23 mouse cellular contexts compared by ENCODE assay signal in the genomic region with DNA sequence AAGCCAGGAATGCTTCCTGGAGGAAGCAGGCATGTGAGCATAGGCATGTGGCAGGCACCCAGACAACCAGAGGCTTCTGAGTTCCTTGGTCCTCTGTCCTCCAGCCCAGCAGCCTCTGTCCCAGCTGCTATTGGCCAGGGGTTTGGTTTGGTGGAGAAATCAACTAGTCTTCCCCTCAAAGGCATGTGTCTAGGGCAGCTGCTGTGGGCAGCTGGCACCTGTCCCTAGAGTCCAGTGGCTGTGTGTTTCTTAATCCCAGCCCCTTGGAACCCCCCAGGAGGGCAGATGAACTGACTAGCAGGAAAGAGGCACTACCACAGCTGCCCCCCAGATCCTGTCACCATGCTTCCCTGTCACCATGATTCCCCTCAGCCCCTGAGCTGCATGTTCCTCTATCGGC. TPM values are rescaled to one million over a fixed set of nuclear protein-coding genes. Genes with fewer than 3 reads are reported as not detected.
A peak's percentile ranks its signal among the peaks of the same experiment; 100 is the strongest.
DNase-seq lines count a peak whose midpoint lies in the region; ATAC-seq and TF ChIP-seq lines count a peak whose summit lies in the region.
"Had no signal": no experiment of that assay in that cellular context is flagged by ENCODE, and none has a peak within 500 bp of the region (broad histone marks: within the 10 kb centered on the region; RNA-seq: fewer than 3 reads in every experiment).

No protein-coding gene starts in this region.

- WGBS in embryonic facial prominence, embryonic 14.5 days, result 71% methylated on average over 1 of the region's 1 CpGs
- WGBS in embryonic facial prominence, embryonic 10.5 days, result 89% methylated on average over 1 of the region's 1 CpGs
- 83% methylated on average over 1 of the region's 1 CpGs for WGBS in limb, embryonic 14.5 days
- 87% methylated on average over 1 of the region's 1 CpGs for WGBS in limb, embryonic 10.5 days

- H3K27ac ChIP-seq in embryonic facial prominence, embryonic 14.5 days (replicated peaks; ENCODE audit: low read depth, low read length), result no peak overlapping the region
- H3K27ac ChIP-seq in embryonic facial prominence, embryonic 10.5 days (replicated peaks), result no peak overlapping the region
- no peak overlapping the region for H3K27ac ChIP-seq in limb, embryonic 14.5 days (replicated peaks; ENCODE audit: low read depth, low read length)
- H3K27ac ChIP-seq in limb, embryonic 10.5 days, result no peak overlapping the region
- H3K27ac ChIP-seq: embryonic facial prominence, embryonic 13.5 days; forebrain, embryonic 13.5 days; forebrain, embryonic 15.5 days had no signal

- H3K9ac ChIP-seq in embryonic facial prominence, embryonic 14.5 days (ENCODE audit: low read depth, low read length), result no peak overlapping the region
- H3K9ac ChIP-seq in limb, embryonic 14.5 days (ENCODE audit: low read depth, low read length, severe bottlenecking), result no peak overlapping the region
- H3K9ac ChIP-seq: embryonic facial prominence, embryonic 13.5 days; forebrain, embryonic 13.5 days; forebrain, embryonic 15.5 days; forebrain, postnatal 0 days had no signal

- H3K4me1 ChIP-seq in embryonic facial prominence, embryonic 14.5 days (ENCODE audit: control insufficient read depth, insufficient read depth, low read length), result no peaks in the 10 kb centered on the region
- H3K4me1 ChIP-seq in embryonic facial prominence, embryonic 10.5 days, result no peaks in the 10 kb centered on the region
- H3K4me1 ChIP-seq in limb, embryonic 14.5 days (ENCODE audit: control insufficient read depth, insufficient read depth, low read length), result no peaks in the 10 kb centered on the region
- no peaks in the 10 kb centered on the region for H3K4me1 ChIP-seq in limb, embryonic 10.5 days
- H3K4me1 ChIP-seq: embryonic facial prominence, embryonic 13.5 days; forebrain, embryonic 13.5 days; forebrain, embryonic 15.5 days had no signal

- H3K27me3 ChIP-seq in embryonic facial prominence, embryonic 14.5 days (replicated peaks; ENCODE audit: control insufficient read depth, insufficient read depth, low read length), result no peaks in the 10 kb centered on the region
- H3K27me3 ChIP-seq in embryonic facial prominence, embryonic 10.5 days (replicated peaks; ENCODE audit: low read depth, poor library complexity, severe bottlenecking), result peaks cover 8% of the 10 kb centered on the region; the same call in 1 of the 2 replicates
- no peaks in the 10 kb centered on the region for H3K27me3 ChIP-seq in limb, embryonic 14.5 days (ENCODE audit: control insufficient read depth, insufficient read depth, low read length)
- H3K27me3 ChIP-seq in limb, embryonic 10.5 days (ENCODE audit: low read depth, poor library complexity, severe bottlenecking), result 0 out of 2 replicates have a peak, but pooled peaks cover 8% of the 10 kb centered on the region
- H3K27me3 ChIP-seq: forebrain, embryonic 15.5 days had no signal

- H3K4me2 ChIP-seq in embryonic facial prominence, embryonic 14.5 days (ENCODE audit: low read depth, low read length), result no peak overlapping the region
- H3K4me2 ChIP-seq in limb, embryonic 14.5 days (replicated peaks; ENCODE audit: low read depth, low read length, severe bottlenecking), result no peak overlapping the region
- H3K4me2 ChIP-seq: embryonic facial prominence, embryonic 13.5 days; forebrain, embryonic 13.5 days; forebrain, embryonic 15.5 days had no signal

- no peak overlapping the region for H3K4me3 ChIP-seq in embryonic facial prominence, embryonic 14.5 days (ENCODE audit: low read depth, low read length)
- H3K4me3 ChIP-seq in embryonic facial prominence, embryonic 10.5 days, result no peak overlapping the region
- H3K4me3 ChIP-seq in limb, embryonic 14.5 days (replicated peaks; ENCODE audit: low read length), result no peak overlapping the region
- H3K4me3 ChIP-seq in limb, embryonic 10.5 days, result no peak overlapping the region
- H3K4me3 ChIP-seq: embryonic facial prominence, embryonic 13.5 days; forebrain, embryonic 13.5 days; forebrain, embryonic 15.5 days had no signal

- no peaks in the 10 kb centered on the region for H3K36me3 ChIP-seq in embryonic facial prominence, embryonic 14.5 days (ENCODE audit: control insufficient read depth, insufficient read depth, low read length)
- no peaks in the 10 kb centered on the region for H3K36me3 ChIP-seq in embryonic facial prominence, embryonic 10.5 days (replicated peaks)
- H3K36me3 ChIP-seq in limb, embryonic 14.5 days (ENCODE audit: control insufficient read depth, insufficient read depth, low read length), result no peaks in the 10 kb centered on the region
- H3K36me3 ChIP-seq in limb, embryonic 10.5 days, result no peaks in the 10 kb centered on the region
- H3K36me3 ChIP-seq: embryonic facial prominence, embryonic 13.5 days; forebrain, embryonic 15.5 days; G1E had no signal

- no peak for TF ChIP-seq POLR2A in limb, embryonic 14.5 days (IDR thresholded peaks at IDR 0.05; ENCODE audit: borderline replicate concordance, extremely low read depth, insufficient read depth, insufficient read length)

- DNase-seq in embryonic facial prominence, embryonic 14.5 days (ENCODE audit: low spot score), result peak; percentile 56
- no peak for DNase-seq in embryonic facial prominence, embryonic 10.5 days (ENCODE audit: low spot score)
- no peak for DNase-seq in limb, embryonic 14.5 days (ENCODE audit: low spot score)
- DNase-seq in limb, embryonic 10.5 days (ENCODE audit: low spot score), result no peak
- DNase-seq in frontal cortex, postnatal 36 days (ENCODE audit: low spot score in 2 of 2), result no peak
- DNase-seq: adrenal gland, adult 8-10 months; adrenal gland, postnatal 14 days; adrenal gland, postnatal 36 days; B cell, adult 2 months; cerebellum, adult 11-12 months; cerebellum, adult 2 months; cerebellum, adult 9-10 months; cerebellum, postnatal 10 days; cerebellum, postnatal 25 days; forebrain, postnatal 0 days had no signal

- no peaks in the 10 kb centered on the region for H3K9me3 ChIP-seq in embryonic facial prominence, embryonic 14.5 days (ENCODE audit: control insufficient read depth, low read length)
- H3K9me3 ChIP-seq in embryonic facial prominence, embryonic 10.5 days, result no peaks in the 10 kb centered on the region
- H3K9me3 ChIP-seq in limb, embryonic 14.5 days (ENCODE audit: control insufficient read depth, low read length), result no peaks in the 10 kb centered on the region
- no peaks in the 10 kb centered on the region for H3K9me3 ChIP-seq in limb, embryonic 10.5 days (replicated peaks)
- H3K9me3 ChIP-seq: embryonic facial prominence, embryonic 13.5 days; forebrain, embryonic 13.5 days; forebrain, embryonic 15.5 days; G1E had no signal

- ATAC-seq in embryonic facial prominence, embryonic 14.5 days (ENCODE audit: low read depth), result peak; percentile 63; the same call in 1 of the 2 replicates
- peak; percentile 57; the same call in 1 of the 2 replicates for ATAC-seq in limb, embryonic 14.5 days (ENCODE audit: low FRiP score, low read depth)
- ATAC-seq: activated CD4-positive, CD25-positive, alpha-beta regulatory T cell, adult 4 months; CD4-positive, CD25-positive, alpha-beta regulatory T cell, adult 4 months; forebrain, embryonic 13.5 days; forebrain, embryonic 15.5 days; forebrain, postnatal 0 days; Patski had no signal

RNA-seq across cellular contexts. Expression of gene Myod1, which starts 10.5 kb away (rescaled TPM):
- 46.5 and 50.7 TPM in 2 replicates for polyA plus RNA-seq in embryonic facial prominence, embryonic 14.5 days (2014; fragmentation: Nextera tagmentation; extraction: Ambion mirVana)
- 0.62 and 2.0 TPM in 2 replicates for polyA plus RNA-seq in embryonic facial prominence, embryonic 10.5 days (2016; fragmentation: Nextera tagmentation; extraction: Ambion mirVana)
- 80.4 and 111 TPM in 2 replicates for polyA plus RNA-seq in limb, embryonic 14.5 days (2012; rRNA removed)
- polyA plus RNA-seq in limb, embryonic 14.5 days (2014; fragmentation: Nextera tagmentation; extraction: Ambion mirVana), result 42.4 and 48.0 TPM in 2 replicates
- polyA plus RNA-seq in limb, embryonic 10.5 days (2016; fragmentation: Nextera tagmentation; extraction: Ambion mirVana), result 1.3 and 13.8 TPM in 2 replicates
- polyA plus RNA-seq: activated CD4-positive, CD25-positive, alpha-beta regulatory T cell, adult 4 months; CD4-positive, CD25-positive, alpha-beta regulatory T cell, adult 4 months; cerebellum, adult 2 months; forebrain, embryonic 11.5 days; forebrain, embryonic 13.5 days; forebrain, postnatal 0 days; G1E; Patski had no signal

RNA-seq across cellular contexts. Expression of gene Kcnc1, which starts 30.5 kb away (rescaled TPM):
- polyA plus RNA-seq in embryonic facial prominence, embryonic 14.5 days (2014; fragmentation: Nextera tagmentation; extraction: Ambion mirVana), result 0.69 and 1.1 TPM in 2 replicates
- 0.58 and 0.69 TPM in 2 replicates for polyA plus RNA-seq in embryonic facial prominence, embryonic 10.5 days (2016; fragmentation: Nextera tagmentation; extraction: Ambion mirVana)
- polyA plus RNA-seq in limb, embryonic 14.5 days (2012; rRNA removed), result 0.28 and 0.40 TPM in 2 replicates
- 0.07 and 0.11 TPM in 2 replicates for polyA plus RNA-seq in limb, embryonic 14.5 days (2014; fragmentation: Nextera tagmentation; extraction: Ambion mirVana)
- polyA plus RNA-seq in limb, embryonic 10.5 days (2016; fragmentation: Nextera tagmentation; extraction: Ambion mirVana), result 0.03 TPM in 1 of 2 replicates, not detected in the other
- polyA plus RNA-seq: activated CD4-positive, CD25-positive, alpha-beta regulatory T cell, adult 4 months; G1E had no signal
